Mouse (Mus musculus): ENCODE measurements at regions not wholly inside any gene's neighbourhood (a gene's known extent, or its start where the extent isn't known, plus 50 kb on each side); places are given as distances from the start of the nearest gene placed in this dataset.
A peak's percentile ranks its signal among the peaks of the same experiment; 100 is the strongest.

GRCm38 (mm10) chr15:85677855-85678254, 56.9 kb upstream of the Ppara start:
- 74% methylated on average over 10 of the region's 10 CpGs for WGBS
- Histone ChIP-seq H3K27ac (no peak overlapping the region), H3K36me3 (0 out of 2 replicates have a peak, but pooled peaks cover 3% of the 10 kb centered on the region), H3K27me3 (peaks cover 65% of the 10 kb centered on the region), H3K9ac (no peak overlapping the region), H3K9me3 (replicated peaks) (no peaks in the 10 kb centered on the region), H3K4me2 (replicated peaks) (peak overlapping the region; percentile 36), H3K4me3 (no peak overlapping the region), H3K4me1 (peaks cover 59% of the 10 kb centered on the region)
- ATAC-seq (ENCODE audit: low FRiP score), result no peak

GRCm38 (mm10) chr15:85678351-85678895, 56.4 kb upstream of the Ppara start:
- Histone ChIP-seq H3K27me3 (peaks cover 60% of the 10 kb centered on the region), H3K4me2 (replicated peaks) (peak overlapping the region; percentile 36), H3K4me3 (no peak overlapping the region), H3K9me3 (replicated peaks) (no peaks in the 10 kb centered on the region), H3K36me3 (peaks cover 8% of the 10 kb centered on the region; the same call in 1 of the 2 replicates), H3K4me1 (peaks cover 58% of the 10 kb centered on the region), H3K27ac (peak overlapping the region; percentile 62; the same call in 1 of the 2 replicates), H3K9ac (peak overlapping the region; percentile 23; the same call in 1 of the 2 replicates)
- ATAC-seq (ENCODE audit: low FRiP score), result no peak; the same call in 1 of the 2 replicates
- 93% methylated on average over 15 of the region's 15 CpGs for WGBS

- 0 out of 2 replicates have a peak overlapping the region, but pooled peaks have one; percentile 4 for H3K4me3 ChIP-seq
- H3K9ac ChIP-seq, result peak overlapping the region; percentile 45
- H3K27ac ChIP-seq, result peak overlapping the region; percentile 62
- peaks cover 14% of the 10 kb centered on the region for H3K36me3 ChIP-seq
- peak; percentile 57; the same call in 1 of the 2 replicates for ATAC-seq (ENCODE audit: low FRiP score)
- 72% methylated on average over 24 of the region's 24 CpGs for WGBS
- no peaks in the 10 kb centered on the region for H3K9me3 ChIP-seq (replicated peaks)
- peaks cover 51% of the 10 kb centered on the region for H3K4me1 ChIP-seq
- peak overlapping the region; percentile 36 for H3K4me2 ChIP-seq (replicated peaks)
- peaks cover 53% of the 10 kb centered on the region for H3K27me3 ChIP-seq
These were observed 55.6 kb upstream of the Ppara start for GRCm38 (mm10) chr15:85678981-85679708.

GRCm38 (mm10) chr15:85679864-85680428, 54.8 kb upstream of the Ppara start:
- peak overlapping the region; percentile 45 for H3K9ac ChIP-seq
- peak overlapping the region; percentile 36 for H3K4me2 ChIP-seq (replicated peaks)
- no peaks in the 10 kb centered on the region for H3K9me3 ChIP-seq (replicated peaks)
- H3K36me3 ChIP-seq, result peaks cover 14% of the 10 kb centered on the region
- H3K4me1 ChIP-seq, result peaks cover 47% of the 10 kb centered on the region
- peaks cover 47% of the 10 kb centered on the region for H3K27me3 ChIP-seq
- no peak for ATAC-seq (ENCODE audit: low FRiP score)
- 73% methylated on average over 10 of the region's 10 CpGs for WGBS
- H3K4me3 ChIP-seq, result 0 out of 2 replicates have a peak overlapping the region, but pooled peaks have one; percentile 4
- peak overlapping the region; percentile 62 for H3K27ac ChIP-seq

GRCm38 (mm10) chr15:85680460-85681224, 54.1 kb upstream of the Ppara start:
- H3K4me2 ChIP-seq (replicated peaks), result peak overlapping the region; percentile 34
- WGBS, result 44% methylated on average over 13 of the region's 13 CpGs

GRCm38 (mm10) chr15:85682116-85682515, 52.7 kb upstream of the Ppara start:
- no peak overlapping the region for H3K4me2 ChIP-seq (replicated peaks)
- ATAC-seq (ENCODE audit: low FRiP score), result no peak
- H3K27ac ChIP-seq, result no peak overlapping the region
- peaks cover 49% of the 10 kb centered on the region for H3K4me1 ChIP-seq
- H3K9ac ChIP-seq, result no peak overlapping the region
- peaks cover 28% of the 10 kb centered on the region for H3K27me3 ChIP-seq
- no peaks in the 10 kb centered on the region for H3K9me3 ChIP-seq (replicated peaks)
- H3K36me3 ChIP-seq, result peaks cover 14% of the 10 kb centered on the region
- H3K4me3 ChIP-seq, result no peak overlapping the region
- 83% methylated on average over 12 of the region's 12 CpGs for WGBS

More at GRCm38 (mm10) chr15:85680460-85681224, 54.1 kb upstream of the Ppara start:
- Histone ChIP-seq H3K4me1 (peaks cover 45% of the 10 kb centered on the region), H3K4me3 (0 out of 2 replicates have a peak overlapping the region, but pooled peaks have one; percentile 14), H3K9ac (no peak overlapping the region), H3K9me3 (replicated peaks) (no peaks in the 10 kb centered on the region), H3K36me3 (peaks cover 14% of the 10 kb centered on the region), H3K27ac (peak overlapping the region; percentile 64), H3K27me3 (peaks cover 41% of the 10 kb centered on the region)
- ATAC-seq (ENCODE audit: low FRiP score), result no peak

GRCm38 (mm10) chr15:85682780-85683179, 52.0 kb upstream of the Ppara start:
- H3K9ac ChIP-seq, result no peak overlapping the region
- WGBS, result 84% methylated on average over 6 of the region's 6 CpGs
- no peak overlapping the region for H3K4me2 ChIP-seq (replicated peaks)

GRCm38 (mm10) chr15:85683271-85683670, 51.5 kb upstream of the Ppara start:
- no peak overlapping the region for H3K9ac ChIP-seq
- H3K4me3 ChIP-seq, result no peak overlapping the region
- H3K36me3 ChIP-seq, result peaks cover 14% of the 10 kb centered on the region
- no peak overlapping the region for H3K4me2 ChIP-seq (replicated peaks)
- H3K4me1 ChIP-seq, result peaks cover 51% of the 10 kb centered on the region
- 89% methylated on average over 6 of the region's 6 CpGs for WGBS
- H3K27me3 ChIP-seq, result peaks cover 18% of the 10 kb centered on the region
- no peak overlapping the region for H3K27ac ChIP-seq
- no peaks in the 10 kb centered on the region for H3K9me3 ChIP-seq (replicated peaks)
- no peak for ATAC-seq (ENCODE audit: low FRiP score)

More at GRCm38 (mm10) chr15:85682780-85683179, 52.0 kb upstream of the Ppara start:
- Histone ChIP-seq H3K27me3 (peaks cover 23% of the 10 kb centered on the region), H3K9me3 (replicated peaks) (no peaks in the 10 kb centered on the region), H3K27ac (no peak overlapping the region), H3K36me3 (peaks cover 14% of the 10 kb centered on the region), H3K4me1 (peaks cover 49% of the 10 kb centered on the region), H3K4me3 (no peak overlapping the region)
- no peak for ATAC-seq (ENCODE audit: low FRiP score)

- WGBS, result 92% methylated on average over 4 of the region's 4 CpGs
- no peak overlapping the region for H3K4me2 ChIP-seq (replicated peaks)
- no peak overlapping the region for H3K4me3 ChIP-seq
- peaks cover 14% of the 10 kb centered on the region for H3K27me3 ChIP-seq
- no peak overlapping the region for H3K27ac ChIP-seq
- H3K9ac ChIP-seq, result no peak overlapping the region
- H3K36me3 ChIP-seq, result peaks cover 14% of the 10 kb centered on the region
- H3K4me1 ChIP-seq, result peaks cover 51% of the 10 kb centered on the region
- no peaks in the 10 kb centered on the region for H3K9me3 ChIP-seq (replicated peaks)
- no peak for ATAC-seq (ENCODE audit: low FRiP score)
These were observed 51.1 kb upstream of the Ppara start for GRCm38 (mm10) chr15:85683716-85684115.

- Histone ChIP-seq H3K27ac (no peak overlapping the region), H3K9me3 (replicated peaks) (no peaks in the 10 kb centered on the region), H3K9ac (no peak overlapping the region), H3K4me2 (replicated peaks) (no peak overlapping the region), H3K4me1 (peaks cover 48% of the 10 kb centered on the region), H3K4me3 (no peak overlapping the region), H3K36me3 (peaks cover 14% of the 10 kb centered on the region), H3K27me3 (peaks cover 8% of the 10 kb centered on the region)
- ATAC-seq (ENCODE audit: low FRiP score), result no peak
- WGBS, result 86% methylated on average over 14 of the region's 14 CpGs
These were observed 50.5 kb upstream of the Ppara start for GRCm38 (mm10) chr15:85684164-85684708.

- Histone ChIP-seq H3K4me3 (no peak overlapping the region), H3K27me3 (peaks cover 3% of the 10 kb centered on the region; the same call in 1 of the 2 replicates), H3K9me3 (replicated peaks) (no peaks in the 10 kb centered on the region), H3K9ac (no peak overlapping the region), H3K36me3 (peaks cover 17% of the 10 kb centered on the region), H3K4me1 (peaks cover 41% of the 10 kb centered on the region), H3K4me2 (replicated peaks) (no peak overlapping the region), H3K27ac (no peak overlapping the region)
- 73% methylated on average over 5 of the region's 5 CpGs for WGBS
- no peak for ATAC-seq (ENCODE audit: low FRiP score)
These were observed 49.9 kb upstream of the Ppara start for GRCm38 (mm10) chr15:85684875-85685274.

All from hindbrain, embryonic 12.5 days (tissue).